Mouse (Mus musculus): ENCODE measurements at regions not wholly inside any gene's neighbourhood (a gene's known extent, or its start where the extent isn't known, plus 50 kb on each side); places are given as distances from the start of the nearest gene placed in this dataset.

DNA sequence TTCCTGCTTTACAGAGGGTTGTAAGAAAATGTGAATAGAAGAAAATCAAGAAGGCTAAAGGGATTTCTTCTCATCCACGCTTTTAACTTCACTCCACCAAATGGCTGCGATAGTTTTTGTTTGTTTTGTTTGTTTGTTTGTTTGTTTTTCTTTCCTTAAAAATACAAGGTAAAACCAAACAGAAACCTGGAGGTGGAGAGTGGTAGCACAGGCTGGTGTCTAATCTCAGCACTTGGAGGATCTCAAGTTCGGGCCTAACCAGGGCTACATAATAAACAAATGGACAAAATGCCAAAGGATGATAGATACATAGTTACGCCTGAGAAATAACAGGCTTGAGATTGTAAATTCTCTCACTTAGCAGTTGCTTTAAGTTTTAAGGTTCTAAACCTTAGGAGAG is 50.8 kb upstream of the Mboat1 start:
- no peak for DNase-seq
- TF ChIP-seq POLR2A (IDR thresholded peaks at IDR 0.05; ENCODE audit: borderline replicate concordance, extremely low read depth, low read depth, low read length) (no peak), CTCF (IDR thresholded peaks at IDR 0.05; ENCODE audit: insufficient read depth, low read length) (no peak)
- 37% methylated on average over 4 of the region's 4 CpGs for WGBS
- Histone ChIP-seq H3K4me3 (replicated peaks; ENCODE audit: extremely low read depth, low read depth, low read length) (no peak overlapping the region), H3K4me1 (ENCODE audit: control insufficient read depth, insufficient read depth, low read length) (no peaks in the 10 kb centered on the region)

DNA sequence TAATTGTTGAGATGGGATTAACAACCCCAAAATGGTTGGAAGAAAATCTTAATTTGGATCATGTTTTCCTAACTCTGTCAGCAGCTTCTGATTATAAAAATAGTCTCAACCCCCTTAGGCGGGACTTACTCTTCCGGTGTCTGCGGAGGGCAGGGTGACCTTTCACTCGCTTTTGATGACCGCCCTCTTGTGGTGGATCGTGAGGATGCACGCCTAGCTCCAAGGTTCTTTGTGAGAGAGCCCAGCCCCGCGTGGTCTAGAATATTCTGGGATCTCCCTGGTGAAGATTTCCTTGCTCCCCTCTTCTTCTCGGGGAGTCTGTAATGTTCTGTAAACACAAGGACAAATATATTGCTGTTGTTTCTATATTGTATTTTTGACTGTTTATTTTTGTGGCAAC is 51.3 kb upstream of the Mboat1 start:
- WGBS = under 1% methylated on average over 10 of the region's 10 CpGs
- peak; percentile 73 for DNase-seq
- no peak overlapping the region for H3K4me3 ChIP-seq (replicated peaks; ENCODE audit: extremely low read depth, low read depth, low read length)
- no peak for TF ChIP-seq POLR2A (IDR thresholded peaks at IDR 0.05; ENCODE audit: borderline replicate concordance, extremely low read depth, low read depth, low read length)
- TF ChIP-seq CTCF (IDR thresholded peaks at IDR 0.05; ENCODE audit: insufficient read depth, low read length) = peak; percentile 93
- H3K4me1 ChIP-seq (ENCODE audit: control insufficient read depth, insufficient read depth, low read length) = no peaks in the 10 kb centered on the region

DNA sequence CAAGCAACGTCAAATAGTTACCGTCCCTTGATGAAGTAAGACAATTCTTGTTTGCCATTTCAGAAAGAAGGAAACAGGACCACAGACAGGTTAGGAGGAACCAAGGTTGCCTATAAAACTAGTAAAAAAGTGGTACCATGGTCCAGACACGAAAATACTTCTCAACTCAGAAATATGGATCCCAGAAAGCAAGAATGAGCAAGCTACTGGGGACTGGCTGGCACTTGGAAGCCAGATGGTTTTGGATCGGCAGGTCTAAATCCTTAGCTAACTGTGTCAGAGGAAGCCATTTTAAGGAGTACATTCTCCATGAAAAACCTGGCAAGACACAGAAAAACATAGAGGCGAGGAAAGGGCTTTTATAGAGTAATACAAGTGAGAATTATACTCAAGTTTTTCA is 51.9 kb upstream of the Mboat1 start:
- no peak overlapping the region for H3K4me3 ChIP-seq (replicated peaks; ENCODE audit: extremely low read depth, low read depth, low read length)
- no peak for DNase-seq

GRCm38 (mm10) chr13:30083949-30084348 is 52.3 kb upstream of the Mboat1 start:
- no peak for TF ChIP-seq POLR2A (IDR thresholded peaks at IDR 0.05; ENCODE audit: borderline replicate concordance, extremely low read depth, low read depth, low read length)
- TF ChIP-seq CTCF (IDR thresholded peaks at IDR 0.05; ENCODE audit: insufficient read depth, low read length) = no peak
- Histone ChIP-seq H3K4me3 (replicated peaks; ENCODE audit: extremely low read depth, low read depth, low read length) (no peak overlapping the region), H3K4me1 (ENCODE audit: control insufficient read depth, insufficient read depth, low read length) (no peaks in the 10 kb centered on the region)
- no peak for DNase-seq
- WGBS = 66% methylated on average over 6 of the region's 6 CpGs

More for the DNA sequence above, 51.9 kb upstream of the Mboat1 start:
- 77% methylated on average over 5 of the region's 5 CpGs for WGBS
- TF ChIP-seq CTCF (IDR thresholded peaks at IDR 0.05; ENCODE audit: insufficient read depth, low read length) (no peak), POLR2A (IDR thresholded peaks at IDR 0.05; ENCODE audit: borderline replicate concordance, extremely low read depth, low read depth, low read length) (no peak)
- no peaks in the 10 kb centered on the region for H3K4me1 ChIP-seq (ENCODE audit: control insufficient read depth, insufficient read depth, low read length)

- Histone ChIP-seq H3K4me3 (replicated peaks; ENCODE audit: extremely low read depth, low read depth, low read length) (no peak overlapping the region), H3K4me1 (ENCODE audit: control insufficient read depth, insufficient read depth, low read length) (no peaks in the 10 kb centered on the region)
- TF ChIP-seq POLR2A (IDR thresholded peaks at IDR 0.05; ENCODE audit: borderline replicate concordance, extremely low read depth, low read depth, low read length) (no peak), CTCF (IDR thresholded peaks at IDR 0.05; ENCODE audit: insufficient read depth, low read length) (no peak)
- 74% methylated on average over 2 of the region's 2 CpGs for WGBS
- DNase-seq = no peak
Measured at GRCm38 (mm10) chr13:30082761-30083160, 53.5 kb upstream of the Mboat1 start.

- DNase-seq = no peak
- no peak overlapping the region for H3K4me3 ChIP-seq (replicated peaks; ENCODE audit: extremely low read depth, low read depth, low read length)
- TF ChIP-seq CTCF (IDR thresholded peaks at IDR 0.05; ENCODE audit: insufficient read depth, low read length) (no peak), POLR2A (IDR thresholded peaks at IDR 0.05; ENCODE audit: borderline replicate concordance, extremely low read depth, low read depth, low read length) (no peak)
- no peaks in the 10 kb centered on the region for H3K4me1 ChIP-seq (ENCODE audit: control insufficient read depth, insufficient read depth, low read length)
- WGBS = 78% methylated on average over 15 of the region's 15 CpGs
Measured at GRCm38 (mm10) chr13:30080705-30081474, 55.4 kb upstream of the Mboat1 start.

GRCm38 (mm10) chr13:30074517-30075064 is 61.7 kb upstream of the Mboat1 start:
- Histone ChIP-seq H3K4me1 (ENCODE audit: control insufficient read depth, insufficient read depth, low read length) (no peaks in the 10 kb centered on the region), H3K4me3 (replicated peaks; ENCODE audit: extremely low read depth, low read depth, low read length) (no peak overlapping the region)
- WGBS = 88% methylated on average over 2 of the region's 2 CpGs
- TF ChIP-seq POLR2A (IDR thresholded peaks at IDR 0.05; ENCODE audit: borderline replicate concordance, extremely low read depth, low read depth, low read length) = no peak
- no peak for DNase-seq

DNA sequence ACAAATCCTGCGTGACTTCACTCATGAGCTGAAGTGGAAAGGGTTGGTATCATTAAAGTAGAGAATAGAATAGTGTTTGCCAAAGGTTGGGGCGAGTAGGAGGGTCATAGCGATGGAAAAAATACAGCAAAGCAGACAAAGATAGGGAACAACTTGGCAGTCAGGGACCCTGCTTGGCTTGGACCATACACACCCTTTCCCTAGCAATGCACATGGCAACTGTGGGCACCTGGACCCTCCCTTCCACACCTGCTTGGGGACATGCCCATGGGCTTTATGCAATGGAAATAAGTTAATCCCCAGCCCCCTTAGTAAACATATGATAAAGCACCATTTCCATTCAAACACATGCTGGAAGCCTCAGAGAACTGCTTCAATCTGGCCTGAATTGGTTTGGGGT is 62.2 kb upstream of the Mboat1 start:
- 84% methylated on average over 3 of the region's 3 CpGs for WGBS
- Histone ChIP-seq H3K4me1 (ENCODE audit: control insufficient read depth, insufficient read depth, low read length) (no peaks in the 10 kb centered on the region), H3K4me3 (replicated peaks; ENCODE audit: extremely low read depth, low read depth, low read length) (no peak overlapping the region)
- TF ChIP-seq POLR2A (IDR thresholded peaks at IDR 0.05; ENCODE audit: borderline replicate concordance, extremely low read depth, low read depth, low read length) (no peak), CTCF (IDR thresholded peaks at IDR 0.05; ENCODE audit: insufficient read depth, low read length) (no peak)
- no peak for DNase-seq

- WGBS = 77% methylated on average over 2 of the region's 2 CpGs
- no peak for DNase-seq
- TF ChIP-seq POLR2A (IDR thresholded peaks at IDR 0.05; ENCODE audit: borderline replicate concordance, extremely low read depth, low read depth, low read length) (no peak), CTCF (IDR thresholded peaks at IDR 0.05; ENCODE audit: insufficient read depth, low read length) (no peak)
- Histone ChIP-seq H3K4me3 (replicated peaks; ENCODE audit: extremely low read depth, low read depth, low read length) (no peak overlapping the region), H3K4me1 (ENCODE audit: control insufficient read depth, insufficient read depth, low read length) (no peaks in the 10 kb centered on the region)
Measured at GRCm38 (mm10) chr13:30069397-30069796, 66.9 kb upstream of the Mboat1 start.
